In the genomic region with DNA sequence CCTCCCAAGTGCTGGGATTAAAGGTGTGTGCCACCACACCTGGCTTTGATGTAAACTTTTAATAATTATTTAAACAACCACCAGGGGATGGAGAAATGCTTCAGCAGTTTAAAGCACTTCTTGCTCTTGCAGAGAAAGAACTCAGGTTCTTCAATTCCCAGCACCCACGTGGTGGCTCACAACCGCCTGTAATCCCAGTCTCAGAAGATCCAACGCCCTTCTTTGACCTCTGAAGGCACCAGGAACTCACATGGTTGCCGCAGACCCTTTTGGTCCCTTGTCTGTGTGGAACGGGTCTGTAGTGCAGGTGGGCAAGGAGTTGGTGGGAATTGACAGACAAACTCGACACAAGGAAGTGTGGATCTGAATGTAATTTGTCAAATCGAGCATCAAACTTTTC, we compare ENCODE assay signal across 15 mouse cellular contexts. TPM values are rescaled to one million over a fixed set of nuclear protein-coding genes. Genes with fewer than 3 reads are reported as not detected.
DNase-seq lines count a peak whose midpoint lies in the region; ATAC-seq and TF ChIP-seq lines count a peak whose summit lies in the region.
"Had no signal": no experiment of that assay in that cellular context is flagged by ENCODE, and none has a peak within 500 bp of the region (broad histone marks: within the 10 kb centered on the region; RNA-seq: fewer than 3 reads in every experiment).

No protein-coding gene starts in this region.

- no peak overlapping the region; the same call in 1 of the 2 replicates for H3K4me2 ChIP-seq in liver, embryonic 14.5 days (ENCODE audit: low read depth)
- no peak overlapping the region for H3K4me2 ChIP-seq in liver, postnatal 0 days (ENCODE audit: low read depth, low read length)
- H3K4me2 ChIP-seq: embryonic facial prominence, embryonic 13.5 days; forebrain, embryonic 12.5 days; forebrain, embryonic 15.5 days; heart, embryonic 11.5 days; heart, embryonic 15.5 days; hindbrain, embryonic 14.5 days had no signal

- no peaks in the 10 kb centered on the region for H3K79me2 ChIP-seq in MEL (ENCODE audit: control insufficient read depth, insufficient read depth, low read length, poor library complexity)

- no peak overlapping the region for H3K9ac ChIP-seq in MEL (ENCODE audit: control insufficient read depth, low read depth, low read length, poor library complexity, severe bottlenecking)
- no peak overlapping the region for H3K9ac ChIP-seq in liver, embryonic 14.5 days (replicated peaks)
- H3K9ac ChIP-seq in liver, postnatal 0 days (replicated peaks), result no peak overlapping the region
- H3K9ac ChIP-seq: embryonic facial prominence, embryonic 13.5 days; forebrain, embryonic 12.5 days; forebrain, embryonic 15.5 days; heart, embryonic 15.5 days; hindbrain, embryonic 14.5 days had no signal

- no peaks in the 10 kb centered on the region for H3K9me3 ChIP-seq in MEL (replicated peaks; ENCODE audit: insufficient read depth, low read length)
- H3K9me3 ChIP-seq in liver, embryonic 14.5 days (ENCODE audit: control insufficient read depth, low read length), result no peaks in the 10 kb centered on the region
- H3K9me3 ChIP-seq in liver, postnatal 0 days (ENCODE audit: low read length), result no peaks in the 10 kb centered on the region
- H3K9me3 ChIP-seq: embryonic facial prominence, embryonic 10.5 days; forebrain, embryonic 12.5 days; forebrain, embryonic 15.5 days; heart, embryonic 15.5 days had no signal

- no peaks in the 10 kb centered on the region for H3K27me3 ChIP-seq in MEL (ENCODE audit: control insufficient read depth in 1 of 2, insufficient read depth in 2 of 2, low read length in 2 of 2)
- H3K27me3 ChIP-seq in liver, embryonic 14.5 days (ENCODE audit: control insufficient read depth, insufficient read depth, low read length), result no peaks in the 10 kb centered on the region
- H3K27me3 ChIP-seq in liver, postnatal 0 days (ENCODE audit: insufficient read depth, low read length), result no peaks in the 10 kb centered on the region
- H3K27me3 ChIP-seq: embryonic facial prominence, embryonic 13.5 days; forebrain, embryonic 12.5 days; forebrain, embryonic 15.5 days; heart, embryonic 15.5 days had no signal

- no peak for TF ChIP-seq RAD21 in MEL (IDR thresholded peaks at IDR 0.05; ENCODE audit: low read depth, low read length)

- no peak for TF ChIP-seq POLR2A in MEL (IDR thresholded peaks at IDR 0.05; ENCODE audit: control insufficient read depth in 1 of 2, insufficient read depth in 1 of 2, low read depth in 1 of 2, low read length in 2 of 2, poor library complexity in 1 of 2)

- H3K4me1 ChIP-seq in MEL (ENCODE audit: control insufficient read depth in 1 of 2, insufficient read depth in 2 of 2, low read length in 2 of 2), result peaks cover 1 to 3% of the 10 kb centered on the region in 2 experiments; a peak in 2 of 4 replicates
- peaks cover 36 to 39% of the 10 kb centered on the region in 2 experiments for H3K4me1 ChIP-seq in liver, embryonic 14.5 days (replicated peaks; ENCODE audit: control insufficient read depth in 2 of 2, insufficient read depth in 2 of 2, low read length in 1 of 2)
- H3K4me1 ChIP-seq in liver, postnatal 0 days (ENCODE audit: insufficient read depth), result peaks cover 6% of the 10 kb centered on the region; the same call in 1 of the 2 replicates
- H3K4me1 ChIP-seq: forebrain, embryonic 12.5 days; heart, embryonic 15.5 days had no signal

- WGBS in liver, embryonic 14.5 days (ENCODE audit: insufficient replicate concordance), result 46% methylated on average over 7 of the region's 7 CpGs
- WGBS in liver, postnatal 0 days (ENCODE audit: insufficient replicate concordance), result 40% methylated on average over 7 of the region's 7 CpGs

- H3K27ac ChIP-seq in MEL (ENCODE audit: control insufficient read depth, low read depth, low read length), result peak overlapping the region; percentile 14; the same call in 1 of the 2 replicates
- peak overlapping the region; percentile 100 for H3K27ac ChIP-seq in liver, embryonic 14.5 days
- H3K27ac ChIP-seq in liver, postnatal 0 days (ENCODE audit: low read depth), result peak overlapping the region; percentile 94
- H3K27ac ChIP-seq: embryonic facial prominence, embryonic 10.5 days; embryonic facial prominence, embryonic 13.5 days; forebrain, embryonic 12.5 days; forebrain, embryonic 15.5 days; heart, adult 2 months; heart, embryonic 15.5 days; hindbrain, embryonic 14.5 days; hindbrain, postnatal 0 days had no signal

- no peak overlapping the region; a peak in 1 of 4 replicates for H3K4me3 ChIP-seq in MEL (ENCODE audit: control insufficient read depth in 1 of 2, insufficient read depth in 1 of 2, low read depth in 2 of 2, low read length in 2 of 2)
- no peak overlapping the region for H3K4me3 ChIP-seq in liver, embryonic 14.5 days (ENCODE audit: insufficient read depth in 1 of 2, low read depth in 2 of 2, low read length in 2 of 2)
- no peak overlapping the region for H3K4me3 ChIP-seq in liver, postnatal 0 days (ENCODE audit: low read depth, low read length)
- H3K4me3 ChIP-seq: embryonic facial prominence, embryonic 10.5 days; embryonic facial prominence, embryonic 13.5 days; forebrain, embryonic 12.5 days; forebrain, embryonic 15.5 days; heart, adult 2 months; heart, embryonic 15.5 days had no signal

- DNase-seq in MEL (ENCODE audit: low read depth, low spot score) (peak; percentile 45), ZHBTc4 (ENCODE audit: low read depth, low spot score) (peak; percentile 52)
- no peak for DNase-seq in liver, embryonic 14.5 days (ENCODE audit: low read depth in 3 of 3, low spot score in 3 of 3)
- DNase-seq in liver, postnatal 0 days, result no peak
- DNase-seq in embryo, embryonic 10 days (ENCODE audit: low spot score), result no peak
- no peak for DNase-seq in layer of hippocampus, adult 11-12 months (ENCODE audit: low spot score)

- TF ChIP-seq EP300 in MEL (IDR thresholded peaks at IDR 0.05; ENCODE audit: low read depth in 1 of 2, low read length in 2 of 2), result no peak
- no peak for TF ChIP-seq EP300 in liver, embryonic 14.5 days (IDR thresholded peaks at IDR 0.05; ENCODE audit: low read depth)
- no peak for TF ChIP-seq EP300 in liver, postnatal 0 days (IDR thresholded peaks at IDR 0.05; ENCODE audit: low read depth)

- ATAC-seq in liver, embryonic 14.5 days (ENCODE audit: insufficient read depth), result no peak
- no peak for ATAC-seq in liver, postnatal 0 days
- ATAC-seq: forebrain, embryonic 15.5 days had no signal

- no peak for TF ChIP-seq CTCF in MEL (IDR thresholded peaks at IDR 0.05 in 2 of 3, conservative IDR thresholded peaks at IDR 0.05 in 1 of 3; ENCODE audit: control insufficient read depth in 1 of 3, insufficient read depth in 1 of 3, low read depth in 2 of 3, low read length in 3 of 3, poor library complexity in 1 of 3, severe bottlenecking in 1 of 3)
- no peak for TF ChIP-seq CTCF in liver, embryonic 14.5 days (IDR thresholded peaks at IDR 0.05; ENCODE audit: low read depth)
- no peak for TF ChIP-seq CTCF in liver, postnatal 0 days (IDR thresholded peaks at IDR 0.05; ENCODE audit: low read depth)

- H3K36me3 ChIP-seq in MEL (ENCODE audit: control insufficient read depth in 1 of 2, insufficient read depth in 2 of 2, low read length in 2 of 2), result peaks cover 2 to 3% of the 10 kb centered on the region in 2 experiments; a peak in 2 of 4 replicates
- peaks cover 27% of the 10 kb centered on the region for H3K36me3 ChIP-seq in liver, embryonic 14.5 days (replicated peaks; ENCODE audit: control insufficient read depth, insufficient read depth, low read depth)
- H3K36me3 ChIP-seq in liver, postnatal 0 days (replicated peaks; ENCODE audit: insufficient read depth, low read length), result peaks cover 27% of the 10 kb centered on the region

TF ChIP-seq in MEL, 35 proteins besides CTCF, POLR2A, EP300 and RAD21:
- TF ChIP-seq MXI1 (IDR thresholded peaks at IDR 0.05; ENCODE audit: low read depth, low read length), result peak; percentile 64
- TF ChIP-seq MAZ (IDR thresholded peaks at IDR 0.05; ENCODE audit: low read depth, low read length), result no peak
TF ChIP-seq in MEL: peak in this region for 1.

RNA-seq across cellular contexts. Expression of a gene that starts 5.3 kb away (rescaled TPM):
- 6.9 and 7.0 TPM in 2 replicates for total RNA-seq in MEL (2012; rRNA removed)
- polyA plus RNA-seq in MEL (2012; ENCODE audit: insufficient read depth in 1 of 2, insufficient read length in 2 of 2, low read depth in 1 of 2, low replicate concordance in 2 of 2, missing spikeins in 1 of 2), result 10 to 100 TPM in 1 of 2 experiments, not detected in 1; 10.8 TPM
- polyA plus RNA-seq in liver, embryonic 14.5 days (2012; rRNA removed), result 15.8 and 16.1 TPM in 2 replicates
- polyA plus RNA-seq in liver, embryonic 14.5 days (2014; fragmentation: Nextera tagmentation; extraction: Ambion mirVana), result 11.1 and 11.2 TPM in 2 replicates
- 3.3 and 3.6 TPM in 2 replicates for polyA plus RNA-seq in liver, postnatal 0 days (2015; fragmentation: Nextera tagmentation; extraction: Ambion mirVana)

RNA-seq across cellular contexts. Expression of a gene that starts 10.4 kb away (rescaled TPM):
- 2,653 and 2,779 TPM in 2 replicates for total RNA-seq in MEL (2012; rRNA removed)
- 1,000 to 10,000 TPM in 1 of 2 experiments, 100 to 1,000 TPM in 1; 850 to 2,901 TPM for polyA plus RNA-seq in MEL (2012; ENCODE audit: insufficient read depth in 1 of 2, insufficient read length in 2 of 2, low read depth in 1 of 2, low replicate concordance in 2 of 2, missing spikeins in 1 of 2)
- 403 and 658 TPM in 2 replicates for polyA plus RNA-seq in liver, embryonic 14.5 days (2012; rRNA removed)
- 477 and 488 TPM in 2 replicates for polyA plus RNA-seq in liver, embryonic 14.5 days (2014; fragmentation: Nextera tagmentation; extraction: Ambion mirVana)
- 315 and 325 TPM in 2 replicates for polyA plus RNA-seq in liver, postnatal 0 days (2015; fragmentation: Nextera tagmentation; extraction: Ambion mirVana)

RNA-seq across cellular contexts. Expression of a gene that starts 23.5 kb away (rescaled TPM):
- 41.4 and 46.5 TPM in 2 replicates for total RNA-seq in MEL (2012; rRNA removed)
- polyA plus RNA-seq in MEL (2012; ENCODE audit: insufficient read depth in 1 of 2, insufficient read length in 2 of 2, low read depth in 1 of 2, low replicate concordance in 2 of 2, missing spikeins in 1 of 2), result 10 to 100 TPM; 43.6 to 55.0 TPM
- polyA plus RNA-seq in liver, embryonic 14.5 days (2012; rRNA removed), result 10.4 and 13.7 TPM in 2 replicates
- polyA plus RNA-seq in liver, embryonic 14.5 days (2014; fragmentation: Nextera tagmentation; extraction: Ambion mirVana), result 10.0 and 11.5 TPM in 2 replicates
- polyA plus RNA-seq in liver, postnatal 0 days (2015; fragmentation: Nextera tagmentation; extraction: Ambion mirVana), result 9.6 and 10.6 TPM in 2 replicates

Comparison
In these comparisons a context has a peak if more than half of its experiments do, and no peak if none do; other contexts are left out.
1. DNase-seq: peak in MEL (single experiment) and ZHBTc4 (single experiment); none in liver, embryonic 14.5 days (0 of 3), liver, postnatal 0 days (single experiment), embryo, embryonic 10 days (single experiment) and layer of hippocampus, adult 11-12 months (single experiment).
2. H3K27ac ChIP-seq: peak in every context shown above with its lines; median percentile 100 in liver, embryonic 14.5 days; 94 in liver, postnatal 0 days; 14 in MEL.